Mouse (Mus musculus): ENCODE results near the gene Arhgap25. TPM values are rescaled to one million over a fixed set of nuclear protein-coding genes. Genes with fewer than 3 reads are reported as not detected.

The Arhgap25 gene
- polyA plus RNA-seq, 1 experiment from 2014 or later: 1.8 TPM

- H3K4me1 ChIP-seq: no peaks in the 10 kb centered on the region
- 96% methylated on average over 4 of the region's 4 CpGs for WGBS
- H3K9ac ChIP-seq (replicated peaks): no peak overlapping the region
- no peaks in the 10 kb centered on the region for H3K36me3 ChIP-seq
- H3K27me3 ChIP-seq: no peaks in the 10 kb centered on the region
- no peaks in the 10 kb centered on the region for H3K9me3 ChIP-seq
- H3K4me2 ChIP-seq (replicated peaks): no peak overlapping the region
- H3K27ac ChIP-seq (replicated peaks): no peak overlapping the region
- no peak overlapping the region for H3K4me3 ChIP-seq
- ATAC-seq (replicated peaks): no peak
Measured at GRCm38 (mm10) chr6:87517753-87518409, 15.2 kb downstream of the Arhgap25 start.

GRCm38 (mm10) chr6:87514321-87514720 is 18.7 kb downstream of the Arhgap25 start:
- WGBS: 84% methylated on average over 4 of the region's 4 CpGs
- H3K27me3 ChIP-seq: no peaks in the 10 kb centered on the region
- H3K9ac ChIP-seq (replicated peaks): no peak overlapping the region
- no peaks in the 10 kb centered on the region for H3K4me1 ChIP-seq
- H3K4me3 ChIP-seq: no peak overlapping the region
- ATAC-seq (replicated peaks): no peak
- H3K9me3 ChIP-seq: no peaks in the 10 kb centered on the region
- H3K27ac ChIP-seq (replicated peaks): no peak overlapping the region
- H3K36me3 ChIP-seq: no peaks in the 10 kb centered on the region
- no peak overlapping the region for H3K4me2 ChIP-seq (replicated peaks)

- H3K4me2 ChIP-seq (replicated peaks): no peak overlapping the region
- WGBS: 75% methylated on average over 12 of the region's 12 CpGs
- no peak overlapping the region for H3K27ac ChIP-seq (replicated peaks)
- H3K9ac ChIP-seq (replicated peaks): no peak overlapping the region
- H3K4me3 ChIP-seq: no peak overlapping the region
- H3K9me3 ChIP-seq: no peaks in the 10 kb centered on the region
- no peaks in the 10 kb centered on the region for H3K4me1 ChIP-seq
- H3K36me3 ChIP-seq: no peaks in the 10 kb centered on the region
- no peaks in the 10 kb centered on the region for H3K27me3 ChIP-seq
- no peak for ATAC-seq (replicated peaks)
Measured at GRCm38 (mm10) chr6:87513046-87513767, 19.9 kb downstream of the Arhgap25 start.

- 85% methylated on average over 4 of the region's 4 CpGs for WGBS
- Histone ChIP-seq H3K4me3 (no peak overlapping the region), H3K27ac (replicated peaks) (no peak overlapping the region), H3K36me3 (no peaks in the 10 kb centered on the region), H3K9me3 (no peaks in the 10 kb centered on the region), H3K27me3 (no peaks in the 10 kb centered on the region), H3K4me2 (replicated peaks) (no peak overlapping the region), H3K4me1 (no peaks in the 10 kb centered on the region), H3K9ac (replicated peaks) (no peak overlapping the region)
- no peak for ATAC-seq (replicated peaks)
Measured at GRCm38 (mm10) chr6:87510999-87511398, 22.1 kb downstream of the Arhgap25 start.

GRCm38 (mm10) chr6:87509806-87510205 is 23.3 kb downstream of the Arhgap25 start:
- Histone ChIP-seq H3K9ac (replicated peaks) (no peak overlapping the region), H3K4me1 (no peaks in the 10 kb centered on the region), H3K27me3 (no peaks in the 10 kb centered on the region), H3K9me3 (no peaks in the 10 kb centered on the region), H3K27ac (replicated peaks) (no peak overlapping the region), H3K4me3 (no peak overlapping the region), H3K36me3 (no peaks in the 10 kb centered on the region), H3K4me2 (replicated peaks) (no peak overlapping the region)
- no peak for ATAC-seq (replicated peaks)
- WGBS: 92% methylated on average over 2 of the region's 2 CpGs

- Histone ChIP-seq H3K27me3 (no peaks in the 10 kb centered on the region), H3K9me3 (no peaks in the 10 kb centered on the region), H3K36me3 (no peaks in the 10 kb centered on the region), H3K4me2 (replicated peaks) (no peak overlapping the region), H3K4me1 (no peaks in the 10 kb centered on the region), H3K9ac (replicated peaks) (no peak overlapping the region), H3K4me3 (no peak overlapping the region), H3K27ac (replicated peaks) (no peak overlapping the region)
- ATAC-seq (replicated peaks): no peak
- WGBS: 75% methylated on average over 7 of the region's 7 CpGs
Measured at GRCm38 (mm10) chr6:87504875-87505274, 28.2 kb downstream of the Arhgap25 start.

- no peaks in the 10 kb centered on the region for H3K36me3 ChIP-seq
- no peaks in the 10 kb centered on the region for H3K9me3 ChIP-seq
- no peaks in the 10 kb centered on the region for H3K27me3 ChIP-seq
- H3K4me1 ChIP-seq: no peaks in the 10 kb centered on the region
- no peak overlapping the region for H3K4me3 ChIP-seq
- H3K27ac ChIP-seq (replicated peaks): no peak overlapping the region
- H3K9ac ChIP-seq (replicated peaks): no peak overlapping the region
- no peak overlapping the region for H3K4me2 ChIP-seq (replicated peaks)
- ATAC-seq (replicated peaks): no peak
- 54% methylated on average over 5 of the region's 5 CpGs for WGBS
Measured at GRCm38 (mm10) chr6:87503976-87504375, 29.1 kb downstream of the Arhgap25 start.

GRCm38 (mm10) chr6:87503536-87503935 is 29.5 kb downstream of the Arhgap25 start:
- Histone ChIP-seq H3K4me1 (no peaks in the 10 kb centered on the region), H3K27ac (replicated peaks) (no peak overlapping the region), H3K36me3 (no peaks in the 10 kb centered on the region), H3K9me3 (no peaks in the 10 kb centered on the region), H3K27me3 (no peaks in the 10 kb centered on the region), H3K4me3 (no peak overlapping the region), H3K4me2 (replicated peaks) (no peak overlapping the region), H3K9ac (replicated peaks) (no peak overlapping the region)
- ATAC-seq (replicated peaks): no peak
- WGBS: 98% methylated on average over 1 of the region's 1 CpGs

GRCm38 (mm10) chr6:87502831-87503286 is 30.2 kb downstream of the Arhgap25 start:
- no peaks in the 10 kb centered on the region for H3K9me3 ChIP-seq
- no peak overlapping the region for H3K9ac ChIP-seq (replicated peaks)
- no peak for ATAC-seq (replicated peaks)
- H3K4me3 ChIP-seq: no peak overlapping the region
- no peaks in the 10 kb centered on the region for H3K36me3 ChIP-seq
- WGBS: 83% methylated on average over 10 of the region's 10 CpGs
- H3K4me2 ChIP-seq (replicated peaks): no peak overlapping the region
- no peak overlapping the region for H3K27ac ChIP-seq (replicated peaks)
- H3K27me3 ChIP-seq: no peaks in the 10 kb centered on the region
- no peaks in the 10 kb centered on the region for H3K4me1 ChIP-seq

- H3K36me3 ChIP-seq: no peaks in the 10 kb centered on the region
- H3K9ac ChIP-seq (replicated peaks): no peak overlapping the region
- ATAC-seq (replicated peaks): no peak
- no peak overlapping the region for H3K4me2 ChIP-seq (replicated peaks)
- no peaks in the 10 kb centered on the region for H3K4me1 ChIP-seq
- no peaks in the 10 kb centered on the region for H3K9me3 ChIP-seq
- no peak overlapping the region for H3K4me3 ChIP-seq
- H3K27ac ChIP-seq (replicated peaks): no peak overlapping the region
- 63% methylated on average over 6 of the region's 6 CpGs for WGBS
- no peaks in the 10 kb centered on the region for H3K27me3 ChIP-seq
Measured at GRCm38 (mm10) chr6:87502411-87502810, 30.6 kb downstream of the Arhgap25 start.

- no peak overlapping the region for H3K4me3 ChIP-seq
- ATAC-seq (replicated peaks): no peak
- H3K27me3 ChIP-seq: no peaks in the 10 kb centered on the region
- WGBS: 88% methylated on average over 7 of the region's 7 CpGs
- H3K9me3 ChIP-seq: no peaks in the 10 kb centered on the region
- no peak overlapping the region for H3K4me2 ChIP-seq (replicated peaks)
- H3K4me1 ChIP-seq: no peaks in the 10 kb centered on the region
- H3K27ac ChIP-seq (replicated peaks): no peak overlapping the region
- H3K9ac ChIP-seq (replicated peaks): no peak overlapping the region
- no peaks in the 10 kb centered on the region for H3K36me3 ChIP-seq
Measured at GRCm38 (mm10) chr6:87500696-87501095, 32.4 kb downstream of the Arhgap25 start.

- Histone ChIP-seq H3K9ac (replicated peaks) (no peak overlapping the region), H3K4me1 (no peaks in the 10 kb centered on the region), H3K27me3 (no peaks in the 10 kb centered on the region), H3K27ac (replicated peaks) (no peak overlapping the region), H3K4me2 (replicated peaks) (no peak overlapping the region), H3K9me3 (no peaks in the 10 kb centered on the region), H3K4me3 (no peak overlapping the region), H3K36me3 (no peaks in the 10 kb centered on the region)
- 79% methylated on average over 6 of the region's 6 CpGs for WGBS
- no peak for ATAC-seq (replicated peaks)
Measured at GRCm38 (mm10) chr6:87499791-87500190, 33.3 kb downstream of the Arhgap25 start.
